Mouse (Mus musculus) intestine, embryonic 16.5 days (tissue): Measurements from ENCODE around the gene Psmd11. TPM values are rescaled to one million over a fixed set of nuclear protein-coding genes. Genes with fewer than 3 reads are reported as not detected.

Experiments
- ATAC-seq: fragments of 200-750 bp; cut with Nextera tagmentation; 2 replicates; pipeline ENCODE4 v1.8.0; 2017; ENCODE audit warnings: moderate TSS enrichment, moderate library complexity
- H3K27ac ChIP-seq: fragments of 300-500 bp; sonication (generic); 2 replicates; pipeline ENCODE4 v1.5.1; 2014; ENCODE audit warnings: mild to moderate bottlenecking, low read length
- H3K27me3 ChIP-seq: fragments of 300-500 bp; sonication (generic); replicated peaks from 2 replicates; pipeline ENCODE4 v1.6.1; 2014; ENCODE audit warnings: low read length, control low read depth, mixed read lengths; ENCODE audit not compliant: control insufficient read depth, insufficient read depth
- H3K36me3 ChIP-seq: fragments of 300-500 bp; sonication (generic); 2 replicates; pipeline ENCODE4 v1.6.1; 2014; ENCODE audit warnings: low read length, control low read depth; ENCODE audit not compliant: control insufficient read depth, insufficient read depth
- H3K4me1 ChIP-seq: fragments of 300-500 bp; sonication (generic); 2 replicates; pipeline ENCODE4 v1.6.1; 2014; ENCODE audit warnings: low read length, control low read depth, mixed read lengths; ENCODE audit not compliant: control insufficient read depth, insufficient read depth
- H3K4me2 ChIP-seq: fragments of 300-500 bp; sonication (generic); 2 replicates; pipeline ENCODE4 v1.6.1; 2014; ENCODE audit warnings: low read depth, low read length, control low read depth
- H3K4me3 ChIP-seq: fragments of 300-500 bp; sonication (generic); 2 replicates; pipeline ENCODE4 v1.5.1; 2014; ENCODE audit warnings: mild to moderate bottlenecking, low read length
- H3K9ac ChIP-seq: fragments of 300-500 bp; sonication (generic); 2 replicates; pipeline ENCODE4 v1.6.1; 2014; ENCODE audit warnings: low read depth, low read length
- H3K9me3 ChIP-seq: fragments of 300-500 bp; sonication (generic); 2 replicates; pipeline ENCODE4 v1.6.1; 2016; ENCODE audit warnings: low read length, control low read depth; ENCODE audit not compliant: control insufficient read depth
- WGBS: fragments of 180-500 bp; shearing (Covaris S2); extraction: QIAGEN DNeasy Blood & Tissue Kit; methylation state at CpG from one replicate; pipeline ENCODE4 v1.1.7; 2014; 5-methylcytosine and 5-hydroxymethylcytosine counted together
- polyA plus RNA-seq: library from polyadenylated mRNA; unstranded; fragments of >200 nt; fragmentation: Nextera tagmentation; extraction: Ambion mirVana; gene quantifications from 2 replicates; pipeline ENCODE4 v1.2.1, GENCODE M21; 2015

Psmd11 gene
- polyA plus RNA-seq, 1 experiment from 2014 or later = 281 TPM

DNA sequence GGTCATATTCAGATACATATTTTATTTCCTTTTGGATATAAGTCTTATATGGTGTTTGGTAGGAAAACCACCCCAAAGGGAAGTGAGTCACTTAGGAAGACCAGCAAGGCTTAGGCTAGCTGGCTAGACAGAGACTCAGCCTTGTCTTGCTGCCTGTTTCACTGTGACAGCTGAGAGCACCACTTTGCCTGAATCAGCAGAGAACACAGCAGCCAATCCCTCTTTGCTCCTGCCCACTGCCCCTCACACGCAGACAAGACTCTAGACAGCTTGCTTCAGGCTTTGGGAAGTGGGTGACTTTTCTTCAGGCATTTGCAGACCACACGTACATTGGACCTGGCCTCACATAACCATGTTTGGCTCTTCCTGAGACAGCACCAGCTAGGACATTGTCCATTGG lies 92.7 kb downstream of the Psmd11 start:
- Histone ChIP-seq H3K36me3 (no peaks in the 10 kb centered on the region), H3K27me3 (no peaks in the 10 kb centered on the region), H3K4me2 (no peak overlapping the region), H3K4me1 (0 out of 2 replicates have a peak, but pooled peaks cover 2% of the 10 kb centered on the region), H3K27ac (no peak overlapping the region), H3K9ac (no peak overlapping the region), H3K4me3 (no peak overlapping the region), H3K9me3 (no peaks in the 10 kb centered on the region)
- no peak for ATAC-seq
- WGBS = 64% methylated on average over 2 of the region's 2 CpGs

Other genes with a start within 250 kb of the Psmd11 start
- gene Rnf135, start 244.8 kb upstream of the Psmd11 start, polyA plus RNA-seq = 11.7 and 11.8 TPM in 2 replicates
- gene Rhot1, start 219.6 kb upstream of the Psmd11 start, polyA plus RNA-seq = 36.8 and 38.0 TPM in 2 replicates
- 2.0 and 2.1 TPM in 2 replicates for gene Rhbdl3, start 127.7 kb upstream of the Psmd11 start, polyA plus RNA-seq
- gene 5730455P16Rik, start 50.6 kb upstream of the Psmd11 start, polyA plus RNA-seq = 11.5 and 14.9 TPM in 2 replicates
- 170 and 172 TPM in 2 replicates for gene Zfp207, start 45.3 kb upstream of the Psmd11 start, polyA plus RNA-seq
- 0.87 and 0.88 TPM in 2 replicates for gene Cdk5r1, start 48.4 kb downstream of the Psmd11 start, polyA plus RNA-seq